Mouse (Mus musculus): ENCODE measurements at regions not wholly inside any gene's neighbourhood (a gene's known extent, or its start where the extent isn't known, plus 50 kb on each side); places are given as distances from the start of the nearest gene placed in this dataset.

GRCm38 (mm10) chr3:31494706-31495105 is 184.5 kb upstream of the Slc7a14 start:
- TF ChIP-seq CTCF (IDR thresholded peaks at IDR 0.05; ENCODE audit: extremely low read depth, insufficient read depth, low read length) (no peak), POLR2A (IDR thresholded peaks at IDR 0.05; ENCODE audit: extremely low read depth, insufficient read depth, low read length) (no peak)
